Mouse (Mus musculus) inflammation-experienced regulatory T-cells, adult 6 months (primary cell): Measurements from ENCODE around the gene Ctbp2. TPM values are rescaled to one million over a fixed set of nuclear protein-coding genes. Genes with fewer than 3 reads are reported as not detected.

Source experiments
- ATAC-seq: one replicate; pipeline ENCODE4 v1.8.0; 2017
- polyA plus RNA-seq, 3 experiments: library from polyadenylated mRNA; unstranded; fragments of 100-300 nt; shearing (Covaris generic); gene quantifications; one replicate each; pipeline ENCODE4 v1.2.1; 2017

The Ctbp2 gene
- polyA plus RNA-seq, 3 experiments from 2014 or later: 3.1 to 9.1 (median 4.6) TPM

GRCm38 (mm10) chr7:133083936-133084614 lies 40.1 kb downstream of the Ctbp2 start:
- ATAC-seq: no peak

GRCm38 (mm10) chr7:133078929-133079328 lies 45.2 kb downstream of the Ctbp2 start:
- ATAC-seq: no peak

- ATAC-seq: no peak
Observed at GRCm38 (mm10) chr7:133074462-133075133, 49.6 kb downstream of the Ctbp2 start.

GRCm38 (mm10) chr7:133073147-133073651 lies 51.0 kb downstream of the Ctbp2 start:
- no peak for ATAC-seq

GRCm38 (mm10) chr7:133072535-133072934 lies 51.6 kb downstream of the Ctbp2 start:
- ATAC-seq: no peak

- no peak for ATAC-seq
Observed at GRCm38 (mm10) chr7:133067321-133067841, 56.8 kb downstream of the Ctbp2 start.

- ATAC-seq: no peak
Observed at GRCm38 (mm10) chr7:133066776-133067175, 57.4 kb downstream of the Ctbp2 start.

GRCm38 (mm10) chr7:133062055-133062454 lies 62.1 kb downstream of the Ctbp2 start:
- ATAC-seq: no peak

GRCm38 (mm10) chr7:133060170-133060569 lies 64.0 kb downstream of the Ctbp2 start:
- no peak for ATAC-seq

- ATAC-seq: no peak
Observed at GRCm38 (mm10) chr7:133059517-133060104, 64.5 kb downstream of the Ctbp2 start.

GRCm38 (mm10) chr7:133059150-133059509 lies 65.0 kb downstream of the Ctbp2 start:
- ATAC-seq: no peak

GRCm38 (mm10) chr7:133058496-133059149 lies 65.5 kb downstream of the Ctbp2 start:
- ATAC-seq: no peak

GRCm38 (mm10) chr7:133056924-133057323 lies 67.2 kb downstream of the Ctbp2 start:
- no peak for ATAC-seq

GRCm38 (mm10) chr7:133054486-133054885 lies 69.7 kb downstream of the Ctbp2 start:
- ATAC-seq: no peak

- no peak for ATAC-seq
Observed at GRCm38 (mm10) chr7:133053757-133054156, 70.4 kb downstream of the Ctbp2 start.

- ATAC-seq: no peak
Observed at GRCm38 (mm10) chr7:133052819-133053218, 71.3 kb downstream of the Ctbp2 start.

GRCm38 (mm10) chr7:133050681-133051080 lies 73.5 kb downstream of the Ctbp2 start:
- no peak for ATAC-seq

GRCm38 (mm10) chr7:133048085-133048630 lies 76.0 kb downstream of the Ctbp2 start:
- no peak for ATAC-seq

GRCm38 (mm10) chr7:133047287-133047686 lies 76.9 kb downstream of the Ctbp2 start:
- ATAC-seq: no peak

- ATAC-seq: no peak
Observed at GRCm38 (mm10) chr7:133044721-133045120, 79.4 kb downstream of the Ctbp2 start.

GRCm38 (mm10) chr7:133041784-133042183 lies 82.4 kb downstream of the Ctbp2 start:
- no peak for ATAC-seq

GRCm38 (mm10) chr7:133040688-133041345 lies 83.3 kb downstream of the Ctbp2 start:
- ATAC-seq: no peak
